Mouse (Mus musculus) midbrain, embryonic 15.5 days (tissue): Measurements from ENCODE around the gene H2-Q10. TPM values are rescaled to one million over a fixed set of nuclear protein-coding genes. Genes with fewer than 3 reads are reported as not detected.
"Not testable (repeated sequence)": the region's sequence is repeated elsewhere in the genome, so short reads cannot be mapped to it uniquely, and the experiment has no call there.

Experiments
- ATAC-seq: fragments of 200-750 bp; cut with Nextera tagmentation; replicated peaks from 2 replicates; pipeline ENCODE4 v1.8.0; 2017; ENCODE audit warnings: moderate TSS enrichment
- H3K27ac ChIP-seq: fragments of 300-500 bp; sonication (generic); 2 replicates; pipeline ENCODE4 v1.5.1; 2015; ENCODE audit warnings: mild to moderate bottlenecking, inconsistent platforms
- H3K27me3 ChIP-seq: fragments of 300-500 bp; sonication (generic); replicated peaks from 2 replicates; pipeline ENCODE4 v1.6.1; 2015; ENCODE audit warnings: inconsistent platforms
- H3K36me3 ChIP-seq: fragments of 300-500 bp; sonication (generic); replicated peaks from 2 replicates; pipeline ENCODE4 v1.6.1; 2015; ENCODE audit warnings: inconsistent platforms
- H3K4me1 ChIP-seq: fragments of 300-500 bp; sonication (generic); 2 replicates; pipeline ENCODE4 v1.6.1; 2015; ENCODE audit warnings: inconsistent platforms
- H3K4me2 ChIP-seq: fragments of 300-500 bp; sonication (generic); 2 replicates; pipeline ENCODE4 v1.6.1; 2015; ENCODE audit warnings: inconsistent platforms, mild to moderate bottlenecking, moderate library complexity
- H3K4me3 ChIP-seq: fragments of 300-500 bp; sonication (generic); 2 replicates; pipeline ENCODE4 v1.5.1; 2015; ENCODE audit warnings: mild to moderate bottlenecking, inconsistent platforms
- H3K9ac ChIP-seq: fragments of 300-500 bp; sonication (generic); 2 replicates; pipeline ENCODE4 v1.6.1; 2015; ENCODE audit warnings: mild to moderate bottlenecking, inconsistent platforms
- H3K9me3 ChIP-seq: fragments of 300-500 bp; sonication (generic); 2 replicates; pipeline ENCODE4 v1.6.1; 2016; ENCODE audit warnings: inconsistent platforms
- WGBS: fragments of 180-500 bp; shearing (Covaris S2); methylation state at CpG from one replicate; pipeline ENCODE4 v1.1.7; 2015; ENCODE audit warnings: mixed read lengths; 5-methylcytosine and 5-hydroxymethylcytosine counted together
- polyA plus RNA-seq: library from polyadenylated mRNA; unstranded; fragments of >200 nt; fragmentation: Nextera tagmentation; extraction: Ambion mirVana; gene quantifications from 2 replicates; pipeline ENCODE4 v1.2.1, GENCODE M21; 2015

H2-Q10 gene
- polyA plus RNA-seq, 1 experiment from 2014 or later = 0.26 TPM

GRCm38 (mm10) chr17:35468936-35469335, 953 bp upstream of the H2-Q10 start:
- H3K9ac ChIP-seq, H3K27ac ChIP-seq, H3K9me3 ChIP-seq, H3K36me3 ChIP-seq, H3K4me2 ChIP-seq, H3K4me3 ChIP-seq, ATAC-seq: not testable (repeated sequence)
- 78% methylated on average over 3 of the region's 3 CpGs for WGBS
- peaks cover 26% of the 10 kb centered on the region for H3K27me3 ChIP-seq
- peaks cover 11% of the 10 kb centered on the region for H3K4me1 ChIP-seq

- H3K36me3 ChIP-seq = no peaks in the 10 kb centered on the region
- H3K27me3 ChIP-seq = no peaks in the 10 kb centered on the region
- H3K9ac ChIP-seq = no peak overlapping the region
- no peaks in the 10 kb centered on the region for H3K4me1 ChIP-seq
- no peak overlapping the region for H3K4me2 ChIP-seq
- H3K4me3 ChIP-seq = no peak overlapping the region
- 2% methylated on average over 9 of the region's 9 CpGs for WGBS
- ATAC-seq = no peak
- no peak overlapping the region for H3K27ac ChIP-seq
- no peaks in the 10 kb centered on the region for H3K9me3 ChIP-seq
These were observed 14.2 kb downstream of the H2-Q10 start for GRCm38 (mm10) chr17:35484066-35484465.

GRCm38 (mm10) chr17:35485702-35486101, 15.8 kb downstream of the H2-Q10 start:
- Histone ChIP-seq H3K4me3 (no peak overlapping the region), H3K9me3 (no peaks in the 10 kb centered on the region), H3K9ac (no peak overlapping the region), H3K36me3 (no peaks in the 10 kb centered on the region), H3K27me3 (no peaks in the 10 kb centered on the region), H3K4me2 (no peak overlapping the region), H3K27ac (no peak overlapping the region), H3K4me1 (no peaks in the 10 kb centered on the region)
- no peak for ATAC-seq
- 43% methylated on average over 4 of the region's 4 CpGs for WGBS

- no peak overlapping the region for H3K4me3 ChIP-seq
- no peaks in the 10 kb centered on the region for H3K27me3 ChIP-seq
- no peak for ATAC-seq
- WGBS = 61% methylated on average over 10 of the region's 10 CpGs
- no peak overlapping the region for H3K9ac ChIP-seq
- H3K4me2 ChIP-seq = no peak overlapping the region
- no peaks in the 10 kb centered on the region for H3K36me3 ChIP-seq
- no peak overlapping the region for H3K27ac ChIP-seq
- no peaks in the 10 kb centered on the region for H3K9me3 ChIP-seq
- no peaks in the 10 kb centered on the region for H3K4me1 ChIP-seq
These were observed 16.8 kb downstream of the H2-Q10 start for GRCm38 (mm10) chr17:35486726-35487125.

- no peaks in the 10 kb centered on the region for H3K4me1 ChIP-seq
- ATAC-seq = no peak
- no peak overlapping the region for H3K27ac ChIP-seq
- no peak overlapping the region for H3K4me3 ChIP-seq
- no peaks in the 10 kb centered on the region for H3K27me3 ChIP-seq
- no peaks in the 10 kb centered on the region for H3K9me3 ChIP-seq
- H3K4me2 ChIP-seq = no peak overlapping the region
- H3K36me3 ChIP-seq = no peaks in the 10 kb centered on the region
- 92% methylated on average over 2 of the region's 2 CpGs for WGBS
- no peak overlapping the region for H3K9ac ChIP-seq
These were observed 18.2 kb downstream of the H2-Q10 start for GRCm38 (mm10) chr17:35488041-35488440.

- H3K9me3 ChIP-seq = no peaks in the 10 kb centered on the region
- H3K4me2 ChIP-seq = no peak overlapping the region
- WGBS = 47% methylated on average over 5 of the region's 5 CpGs
- ATAC-seq = no peak
- no peaks in the 10 kb centered on the region for H3K36me3 ChIP-seq
- H3K4me1 ChIP-seq = no peaks in the 10 kb centered on the region
- H3K27ac ChIP-seq = no peak overlapping the region
- no peaks in the 10 kb centered on the region for H3K27me3 ChIP-seq
- H3K9ac ChIP-seq = no peak overlapping the region
- no peak overlapping the region for H3K4me3 ChIP-seq
These were observed 20.4 kb downstream of the H2-Q10 start for GRCm38 (mm10) chr17:35490320-35490719.

GRCm38 (mm10) chr17:35497124-35497523, 27.2 kb downstream of the H2-Q10 start:
- H3K4me3 ChIP-seq = no peak overlapping the region
- H3K27me3 ChIP-seq = no peaks in the 10 kb centered on the region
- ATAC-seq = no peak
- no peaks in the 10 kb centered on the region for H3K9me3 ChIP-seq
- no peak overlapping the region for H3K4me2 ChIP-seq
- 95% methylated on average over 7 of the region's 7 CpGs for WGBS
- no peaks in the 10 kb centered on the region for H3K36me3 ChIP-seq
- H3K4me1 ChIP-seq = no peaks in the 10 kb centered on the region
- H3K27ac ChIP-seq = no peak overlapping the region
- no peak overlapping the region for H3K9ac ChIP-seq

- Histone ChIP-seq H3K27me3 (peaks cover 13% of the 10 kb centered on the region), H3K9ac (no peak overlapping the region), H3K4me3 (no peak overlapping the region), H3K4me1 (no peaks in the 10 kb centered on the region), H3K36me3 (no peaks in the 10 kb centered on the region), H3K27ac (no peak overlapping the region), H3K4me2 (no peak overlapping the region), H3K9me3 (no peaks in the 10 kb centered on the region)
- no peak for ATAC-seq
- WGBS = 3% methylated on average over 6 of the region's 6 CpGs
These were observed 32.3 kb downstream of the H2-Q10 start for GRCm38 (mm10) chr17:35502226-35502625.

- Histone ChIP-seq H3K27me3 (peaks cover 17% of the 10 kb centered on the region), H3K4me3 (no peak overlapping the region), H3K9me3 (no peaks in the 10 kb centered on the region), H3K9ac (no peak overlapping the region), H3K36me3 (no peaks in the 10 kb centered on the region), H3K27ac (no peak overlapping the region), H3K4me1 (no peaks in the 10 kb centered on the region), H3K4me2 (no peak overlapping the region)
- ATAC-seq = no peak
- 42% methylated on average over 5 of the region's 5 CpGs for WGBS
These were observed 32.9 kb downstream of the H2-Q10 start for GRCm38 (mm10) chr17:35502762-35503161.

GRCm38 (mm10) chr17:35503849-35504248, 34.0 kb downstream of the H2-Q10 start:
- H3K9me3 ChIP-seq = no peaks in the 10 kb centered on the region
- H3K27ac ChIP-seq = no peak overlapping the region
- H3K4me3 ChIP-seq = no peak overlapping the region
- no peak overlapping the region for H3K4me2 ChIP-seq
- no peaks in the 10 kb centered on the region for H3K4me1 ChIP-seq
- H3K27me3 ChIP-seq = peaks cover 20% of the 10 kb centered on the region
- no peak overlapping the region for H3K9ac ChIP-seq
- WGBS = 16% methylated on average over 5 of the region's 5 CpGs
- no peak for ATAC-seq
- no peaks in the 10 kb centered on the region for H3K36me3 ChIP-seq

- Histone ChIP-seq H3K27me3 (peaks cover 20% of the 10 kb centered on the region), H3K4me1 (no peaks in the 10 kb centered on the region), H3K27ac (no peak overlapping the region), H3K9ac (no peak overlapping the region), H3K9me3 (no peaks in the 10 kb centered on the region), H3K36me3 (no peaks in the 10 kb centered on the region), H3K4me2 (no peak overlapping the region), H3K4me3 (no peak overlapping the region)
- ATAC-seq = no peak
- WGBS = 12% methylated on average over 8 of the region's 8 CpGs
These were observed 35.0 kb downstream of the H2-Q10 start for GRCm38 (mm10) chr17:35504628-35505481.

GRCm38 (mm10) chr17:35505776-35506175, 35.9 kb downstream of the H2-Q10 start, which contains the start of gene Pou5f1:
TSS of gene Pou5f1 (plus strand) at chr17:35506018.
- no peaks in the 10 kb centered on the region for H3K4me1 ChIP-seq
- H3K4me3 ChIP-seq = no peak within 1 kb of the TSS
- H3K9me3 ChIP-seq = no peaks in the 10 kb centered on the region
- ATAC-seq = no peak
- H3K9ac ChIP-seq = no peak within 1 kb of the TSS
- no peak within 1 kb of the TSS for H3K4me2 ChIP-seq
- WGBS = 30% methylated on average over 13 of the region's 13 CpGs
- H3K36me3 ChIP-seq = no peaks in the 10 kb centered on the region
- H3K27ac ChIP-seq = no peak within 1 kb of the TSS
- H3K27me3 ChIP-seq = peaks cover 20% of the 10 kb centered on the region

- no peak for ATAC-seq
- no peaks in the 10 kb centered on the region for H3K4me1 ChIP-seq
- H3K9me3 ChIP-seq = no peaks in the 10 kb centered on the region
- no peak overlapping the region for H3K9ac ChIP-seq
- peaks cover 20% of the 10 kb centered on the region for H3K27me3 ChIP-seq
- no peak overlapping the region for H3K4me2 ChIP-seq
- WGBS = 17% methylated on average over 10 of the region's 10 CpGs
- no peak overlapping the region for H3K27ac ChIP-seq
- no peaks in the 10 kb centered on the region for H3K36me3 ChIP-seq
- no peak overlapping the region for H3K4me3 ChIP-seq
These were observed 37.0 kb downstream of the H2-Q10 start for GRCm38 (mm10) chr17:35506881-35507280.
